Mouse (Mus musculus): ENCODE results near the gene 1700025G04Rik.
A peak's percentile ranks its signal among the peaks of the same experiment; 100 is the strongest.

Gene 1700025G04Rik

GRCm38 (mm10) chr1:151955866-151956265 is 134.1 kb downstream of the 1700025G04Rik start:
- DNase-seq = no peak

GRCm38 (mm10) chr1:151953563-151953962 is 136.4 kb downstream of the 1700025G04Rik start:
- DNase-seq = peak; percentile 69 to 76

GRCm38 (mm10) chr1:151948065-151948464 is 141.9 kb downstream of the 1700025G04Rik start:
- peak; percentile 14 to 58 for DNase-seq

- DNase-seq = peak in 1 of 2 experiments; percentile 11
Observed at GRCm38 (mm10) chr1:151947571-151947970, 142.4 kb downstream of the 1700025G04Rik start.

GRCm38 (mm10) chr1:151944457-151945223 is 145.3 kb downstream of the 1700025G04Rik start:
- DNase-seq = no peak

GRCm38 (mm10) chr1:151943681-151944237 is 146.2 kb downstream of the 1700025G04Rik start:
- no peak for DNase-seq

- DNase-seq = no peak
Observed at GRCm38 (mm10) chr1:151942972-151943654, 146.8 kb downstream of the 1700025G04Rik start.

- no peak for DNase-seq
Observed at GRCm38 (mm10) chr1:151939987-151940386, 149.9 kb downstream of the 1700025G04Rik start.

GRCm38 (mm10) chr1:151939510-151939909 is 150.4 kb downstream of the 1700025G04Rik start:
- DNase-seq = no peak

- no peak for DNase-seq
Observed at GRCm38 (mm10) chr1:151933605-151934004, 156.3 kb downstream of the 1700025G04Rik start.

- no peak for DNase-seq
Observed at GRCm38 (mm10) chr1:151926826-151927225, 163.1 kb downstream of the 1700025G04Rik start.

GRCm38 (mm10) chr1:151926141-151926540 is 163.8 kb downstream of the 1700025G04Rik start:
- no peak for DNase-seq

GRCm38 (mm10) chr1:151925738-151926137 is 164.2 kb downstream of the 1700025G04Rik start:
- DNase-seq = no peak

GRCm38 (mm10) chr1:151918806-151919357 is 171.0 kb downstream of the 1700025G04Rik start:
- DNase-seq = no peak

- DNase-seq = no peak
Observed at GRCm38 (mm10) chr1:151917736-151918135, 172.2 kb downstream of the 1700025G04Rik start.

- DNase-seq = no peak
Observed at GRCm38 (mm10) chr1:151914494-151914893, 175.4 kb downstream of the 1700025G04Rik start.

- DNase-seq = no peak
Observed at GRCm38 (mm10) chr1:151907014-151907413, 182.9 kb downstream of the 1700025G04Rik start.

- DNase-seq = no peak
Observed at GRCm38 (mm10) chr1:151900706-151901360, 189.1 kb downstream of the 1700025G04Rik start.

- no peak for DNase-seq
Observed at GRCm38 (mm10) chr1:151899964-151900363, 190.0 kb downstream of the 1700025G04Rik start.

- no peak for DNase-seq
Observed at GRCm38 (mm10) chr1:151895406-151895805, 194.5 kb downstream of the 1700025G04Rik start.

GRCm38 (mm10) chr1:151893976-151894375 is 195.9 kb downstream of the 1700025G04Rik start:
- no peak for DNase-seq

GRCm38 (mm10) chr1:151892008-151892407 is 197.9 kb downstream of the 1700025G04Rik start:
- DNase-seq = no peak

GRCm38 (mm10) chr1:151891194-151891593 is 198.7 kb downstream of the 1700025G04Rik start:
- no peak for DNase-seq

Measured in kidney, postnatal 25 days (tissue).